18 mouse cellular contexts compared by ENCODE assay signal in genomic region chr8:126531459-126531858, GRCm38 (mm10). TPM values are rescaled to one million over a fixed set of nuclear protein-coding genes. Genes with fewer than 3 reads are reported as not detected.
A peak's percentile ranks its signal among the peaks of the same experiment; 100 is the strongest.
DNase-seq lines count a peak whose midpoint lies in the region; ATAC-seq lines count a peak whose summit lies in the region.
"Had no signal": no experiment of that assay in that cellular context is flagged by ENCODE, and none has a peak within 500 bp of the region (broad histone marks: within the 10 kb centered on the region; RNA-seq: fewer than 3 reads in every experiment).

No protein-coding gene starts in this region.

- H3K4me3 ChIP-seq in heart, embryonic 11.5 days (ENCODE audit: low read depth, low read length), result no peak overlapping the region
- H3K4me3 ChIP-seq in stomach, embryonic 15.5 days (replicated peaks), result no peak overlapping the region
- H3K4me3 ChIP-seq: embryonic facial prominence, embryonic 12.5 days; limb, embryonic 13.5 days had no signal

- peaks cover 48% of the 10 kb centered on the region for H3K4me1 ChIP-seq in heart, embryonic 11.5 days (ENCODE audit: control insufficient read depth, insufficient read depth, low read length)
- peaks cover 24% of the 10 kb centered on the region for H3K4me1 ChIP-seq in stomach, embryonic 15.5 days

- no peak for ATAC-seq in heart, embryonic 11.5 days (replicated peaks; ENCODE audit: insufficient number of reproducible peaks, low FRiP score, low TSS enrichment)
- no peak for ATAC-seq in stomach, embryonic 15.5 days (ENCODE audit: insufficient read depth, low FRiP score, low read depth)
- ATAC-seq: forebrain, postnatal 0 days; hindbrain, embryonic 16.5 days; lung, postnatal 0 days had no signal

- no peak overlapping the region for H3K9ac ChIP-seq in heart, embryonic 11.5 days (ENCODE audit: low read depth, low read length)
- no peak overlapping the region for H3K9ac ChIP-seq in stomach, embryonic 15.5 days
- H3K9ac ChIP-seq: embryonic facial prominence, embryonic 12.5 days; forebrain, postnatal 0 days; limb, embryonic 13.5 days; liver, embryonic 14.5 days had no signal

- no peaks in the 10 kb centered on the region for H3K36me3 ChIP-seq in heart, embryonic 11.5 days (ENCODE audit: control insufficient read depth, insufficient read depth, low read length)
- H3K36me3 ChIP-seq in stomach, embryonic 15.5 days, result no peaks in the 10 kb centered on the region
- H3K36me3 ChIP-seq: embryonic facial prominence, embryonic 12.5 days; limb, embryonic 13.5 days had no signal

- 34% methylated on average over 7 of the region's 7 CpGs for WGBS in heart, embryonic 11.5 days (ENCODE audit: insufficient replicate concordance)
- WGBS in stomach, embryonic 15.5 days, result 58% methylated on average over 7 of the region's 7 CpGs

- peak; percentile 45 for DNase-seq in cerebellum, adult 11-12 months
- no peak for DNase-seq in cerebellum, adult 11 months
- DNase-seq in heart, adult 18-20 months, result no peak
- DNase-seq in brain, adult 2 months (ENCODE audit: low read depth, low spot score), result peak; percentile 67
- no peak for DNase-seq in adrenal gland, postnatal 10 days
- DNase-seq in urinary bladder, adult 2 months (ENCODE audit: low spot score), result no peak
- DNase-seq: adrenal gland, adult 8-10 months; forebrain, postnatal 0 days; kidney, adult 8-10 months; kidney, postnatal 25 days; midbrain, embryonic 14.5 days had no signal

- H3K27ac ChIP-seq in heart, embryonic 11.5 days (ENCODE audit: low read depth, low read length), result peak overlapping the region; percentile 32; the same call in 1 of the 2 replicates
- 0 out of 2 replicates have a peak overlapping the region, but pooled peaks have one; percentile 2 for H3K27ac ChIP-seq in stomach, embryonic 15.5 days
- H3K27ac ChIP-seq: embryonic facial prominence, embryonic 12.5 days; limb, embryonic 13.5 days; liver, embryonic 14.5 days had no signal

- H3K4me2 ChIP-seq in heart, embryonic 11.5 days, result no peak overlapping the region
- H3K4me2 ChIP-seq in stomach, embryonic 15.5 days, result no peak overlapping the region
- H3K4me2 ChIP-seq: embryonic facial prominence, embryonic 12.5 days; limb, embryonic 13.5 days had no signal

- H3K9me3 ChIP-seq in heart, embryonic 11.5 days (replicated peaks; ENCODE audit: control insufficient read depth, low read length), result no peaks in the 10 kb centered on the region
- H3K9me3 ChIP-seq in stomach, embryonic 15.5 days, result no peaks in the 10 kb centered on the region
- H3K9me3 ChIP-seq: embryonic facial prominence, embryonic 12.5 days; limb, embryonic 13.5 days had no signal

- no peaks in the 10 kb centered on the region for H3K27me3 ChIP-seq in heart, embryonic 11.5 days (ENCODE audit: control insufficient read depth, insufficient read depth, low read length)
- H3K27me3 ChIP-seq in stomach, embryonic 15.5 days (replicated peaks), result no peaks in the 10 kb centered on the region
- H3K27me3 ChIP-seq: embryonic facial prominence, embryonic 12.5 days; limb, embryonic 13.5 days had no signal

RNA-seq across cellular contexts. Expression of gene Tarbp1, which starts 56.6 kb away (rescaled TPM):
- polyA plus RNA-seq in heart, embryonic 11.5 days (2014; fragmentation: Nextera tagmentation; extraction: Ambion mirVana), result 2.2 TPM in 2 replicates
- total RNA-seq in heart, adult 18-20 months (2021), result 1 to 10 TPM; 4.2 to 4.6 TPM
- polyA plus RNA-seq in stomach, embryonic 15.5 days (2015; fragmentation: Nextera tagmentation; extraction: Ambion mirVana), result 2.6 and 3.0 TPM in 2 replicates
- 1 to 10 TPM; 8.7 to 9.8 TPM for total RNA-seq in adrenal gland, postnatal 10 days (2021)
- 3.5 and 3.9 TPM in 2 replicates for polyA plus RNA-seq in urinary bladder, adult 2 months (2012; rRNA removed)

Comparison
In these comparisons a context has a peak if more than half of its experiments do, and no peak if none do; other contexts are left out.
1. DNase-seq: peak in cerebellum, adult 11-12 months (single experiment) and brain, adult 2 months (single experiment); none in cerebellum, adult 11 months (single experiment), heart, adult 18-20 months (0 of 2), adrenal gland, postnatal 10 days (single experiment) and urinary bladder, adult 2 months (single experiment).